1 mouse cellular context compared by ENCODE assay signal in genomic region chr12:83937600-83937999, GRCm38 (mm10).
TF ChIP-seq lines count a peak whose summit lies in the region.

No protein-coding gene starts in this region.

TF ChIP-seq in CH12.LX, 34 proteins besides CTCF, POLR2A, EP300 and RAD21:
- TF ChIP-seq SMC3 (IDR thresholded peaks at IDR 0.05; ENCODE audit: low read depth, low read length) (peak; percentile 47), USF2 (conservative IDR thresholded peaks at IDR 0.05; ENCODE audit: low read depth, low read length) (no peak)
